Mouse (Mus musculus): Measurements from ENCODE around the gene Efemp2.

Gene Efemp2

DNA sequence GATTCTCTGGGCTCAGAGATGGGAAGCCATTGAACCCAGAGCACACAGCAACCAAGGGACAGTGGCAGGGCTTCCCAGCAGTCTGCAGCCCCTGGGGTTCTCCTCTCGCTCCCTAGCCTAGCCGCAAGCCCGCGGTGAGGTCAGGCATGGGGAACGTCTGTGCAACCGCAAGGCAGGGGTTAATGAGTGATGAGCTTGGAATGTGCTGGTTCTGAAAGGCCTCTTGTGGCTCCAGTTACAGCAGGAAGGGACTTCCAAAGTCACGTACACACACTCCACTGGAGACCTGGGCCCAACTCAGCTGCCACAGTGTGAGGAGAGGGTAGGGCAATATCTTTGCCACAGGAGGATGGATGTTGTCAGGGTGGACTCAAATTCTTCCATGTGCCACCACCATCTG is 28.8 kb upstream of the Efemp2 start:
- TF ChIP-seq GATA4 (IDR thresholded peaks at IDR 0.05; ENCODE audit: insufficient replicate concordance, low read length): no peak

DNA sequence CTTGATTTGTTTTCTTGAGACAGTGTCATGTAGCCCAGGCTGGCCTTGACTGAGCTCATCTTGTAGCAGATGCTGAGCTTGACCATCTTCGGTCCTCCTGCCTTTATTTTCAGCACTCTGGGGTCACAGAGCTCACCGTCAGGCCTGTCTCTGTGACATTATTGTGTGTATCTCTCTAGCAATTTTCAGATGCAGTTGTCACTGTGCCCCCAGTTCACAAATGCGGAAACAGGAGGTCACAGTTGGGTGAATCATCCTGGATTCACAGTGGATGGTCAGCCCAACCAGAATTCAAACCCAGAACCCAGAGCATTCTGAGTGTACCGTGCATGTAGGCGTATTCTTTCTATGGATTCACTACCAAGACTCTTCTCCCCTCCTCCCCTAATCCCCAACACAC is 28.0 kb upstream of the Efemp2 start:
- TF ChIP-seq GATA4 (IDR thresholded peaks at IDR 0.05; ENCODE audit: insufficient replicate concordance, low read length): no peak

DNA sequence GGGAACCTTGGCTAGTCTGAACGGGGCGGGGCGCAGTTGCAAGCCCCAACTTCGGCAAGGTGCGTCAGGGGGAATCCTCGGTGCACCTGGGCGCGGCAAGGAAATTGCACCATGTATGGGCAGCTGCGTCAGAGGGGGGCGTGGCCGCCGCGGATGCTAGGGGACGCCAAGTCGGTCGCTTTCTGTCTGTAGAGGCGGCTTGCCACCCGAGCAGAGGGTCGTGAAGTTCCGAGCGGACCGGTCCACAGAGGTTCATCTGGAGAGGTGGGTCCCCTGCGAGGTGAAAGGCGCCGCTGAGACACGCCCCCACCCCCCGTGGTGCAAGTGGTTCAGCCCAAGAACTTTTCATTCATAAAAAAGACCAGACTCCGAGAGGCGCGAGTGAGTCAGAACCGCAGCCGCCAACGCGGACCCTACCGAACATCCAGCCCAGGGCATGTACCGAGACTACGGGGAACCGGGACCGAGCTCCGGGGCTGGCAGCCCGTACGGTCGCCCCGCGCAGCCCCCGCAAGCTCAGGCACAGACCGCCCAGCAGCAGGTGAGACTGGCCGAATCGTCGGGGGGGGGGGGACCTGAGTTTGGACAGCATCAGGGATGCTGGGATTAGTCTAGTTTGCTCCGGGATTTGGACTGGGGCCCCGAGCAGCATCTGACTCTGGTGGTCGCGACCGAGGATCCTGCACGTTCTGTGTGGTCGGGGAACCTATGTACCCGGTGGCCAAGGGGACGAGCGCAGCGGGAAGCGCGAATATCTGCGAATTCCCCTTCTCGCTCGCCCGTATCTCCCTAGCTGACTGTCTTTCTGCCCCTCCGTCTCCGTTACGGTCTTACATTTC is 26.0 kb upstream of the Efemp2 start, which contains the start of gene Fosl1:
Gene Fosl1 (plus strand): TSS at position 33 of the 839 bp plus-strand sequence.
- no peak for TF ChIP-seq GATA4 (IDR thresholded peaks at IDR 0.05; ENCODE audit: insufficient replicate concordance, low read length)

DNA sequence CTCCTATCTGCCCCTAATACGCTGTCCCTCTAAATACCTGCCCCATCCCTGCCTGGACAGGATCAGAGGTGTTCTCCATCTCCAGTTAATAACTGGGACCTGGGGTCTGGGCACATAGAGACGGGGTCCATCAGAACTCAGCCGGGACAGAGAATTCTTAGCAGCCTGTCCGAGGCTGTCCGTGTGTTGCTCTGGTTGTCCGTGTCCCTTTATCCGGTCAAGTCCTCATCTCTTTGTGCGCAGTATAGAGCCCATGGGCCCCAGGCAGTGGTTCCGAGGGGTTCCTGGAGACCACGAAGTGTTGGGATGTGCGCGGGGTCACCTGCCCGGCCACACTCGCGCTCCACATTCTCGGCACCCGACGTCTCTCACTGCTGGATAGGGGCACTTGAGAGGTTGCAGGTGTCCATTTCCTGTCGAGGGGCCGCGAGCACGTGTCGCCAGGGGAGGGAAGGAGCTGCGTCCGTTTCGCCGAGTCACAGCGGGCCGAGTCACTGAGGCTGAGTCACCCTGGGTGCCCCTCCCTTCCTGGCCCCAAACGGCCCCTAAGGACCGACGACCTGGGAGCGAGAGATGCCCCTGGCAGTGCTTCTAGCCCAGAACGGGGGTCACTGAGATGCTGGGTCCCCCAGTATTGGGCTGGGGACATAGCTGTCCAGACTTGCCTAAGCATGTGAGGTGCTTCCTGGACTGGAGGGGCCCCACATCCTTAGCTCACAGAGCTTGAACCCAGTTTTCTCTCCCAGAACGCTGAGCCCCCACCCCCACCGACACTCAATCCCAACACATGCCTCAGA is 25.2 kb upstream of the Efemp2 start:
- no peak for TF ChIP-seq GATA4 (IDR thresholded peaks at IDR 0.05; ENCODE audit: insufficient replicate concordance, low read length)

DNA sequence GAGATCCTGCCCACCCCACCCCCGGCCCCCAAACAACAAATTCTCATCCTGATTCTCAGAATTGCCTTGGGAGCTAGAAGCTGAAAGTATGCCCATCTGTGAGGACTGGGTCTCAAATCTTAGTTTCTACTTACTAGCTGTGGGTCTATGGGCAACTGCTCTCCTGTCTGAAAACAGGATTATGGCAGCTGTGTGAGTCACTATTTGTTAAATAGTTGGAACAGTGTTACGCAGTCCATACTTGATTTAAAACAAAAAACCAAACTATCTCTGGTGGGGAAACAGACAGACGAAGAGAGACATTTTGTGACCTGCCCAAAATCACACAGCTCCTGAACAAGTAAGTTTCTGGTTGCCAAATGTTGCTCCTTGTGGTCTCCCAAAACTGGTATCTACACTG is 24.1 kb upstream of the Efemp2 start:
- TF ChIP-seq GATA4 (IDR thresholded peaks at IDR 0.05; ENCODE audit: insufficient replicate concordance, low read length): no peak

DNA sequence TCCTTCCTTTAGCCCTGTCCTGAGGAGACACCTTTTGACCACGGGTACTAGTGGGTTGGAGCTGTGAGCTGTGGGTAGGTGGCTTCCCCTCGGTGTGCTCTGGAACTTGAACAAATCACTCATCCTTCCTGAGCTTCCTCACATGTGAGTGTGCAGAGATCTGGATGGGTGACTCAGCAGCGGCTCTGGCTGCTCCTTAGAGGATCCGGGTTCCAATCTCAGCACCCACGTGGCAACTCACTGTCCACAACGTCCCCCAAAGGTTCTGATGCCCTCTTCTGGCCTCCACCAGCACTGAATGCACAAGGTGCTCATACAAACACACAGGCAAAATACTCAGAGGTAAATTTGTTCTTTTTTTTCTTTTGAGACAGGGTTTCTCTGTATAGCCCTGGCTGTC is 22.0 kb upstream of the Efemp2 start:
- TF ChIP-seq GATA4 (IDR thresholded peaks at IDR 0.05; ENCODE audit: insufficient replicate concordance, low read length): no peak

DNA sequence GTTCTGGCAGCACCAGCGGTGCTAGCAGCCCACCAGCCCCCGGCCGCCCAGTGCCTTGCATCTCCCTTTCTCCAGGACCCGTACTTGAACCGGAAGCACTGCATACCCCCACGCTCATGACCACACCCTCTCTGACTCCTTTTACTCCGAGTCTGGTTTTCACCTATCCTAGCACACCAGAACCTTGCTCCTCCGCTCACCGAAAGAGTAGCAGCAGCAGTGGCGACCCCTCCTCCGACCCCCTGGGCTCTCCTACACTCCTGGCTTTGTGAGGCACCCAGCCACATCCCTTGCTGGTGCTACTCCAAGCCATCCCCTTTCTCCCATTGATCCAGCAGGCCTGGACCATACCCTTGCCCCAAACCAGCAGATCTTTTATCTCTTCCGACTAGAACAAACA is 18.7 kb upstream of the Efemp2 start:
- no peak for TF ChIP-seq GATA4 (IDR thresholded peaks at IDR 0.05; ENCODE audit: insufficient replicate concordance, low read length)

DNA sequence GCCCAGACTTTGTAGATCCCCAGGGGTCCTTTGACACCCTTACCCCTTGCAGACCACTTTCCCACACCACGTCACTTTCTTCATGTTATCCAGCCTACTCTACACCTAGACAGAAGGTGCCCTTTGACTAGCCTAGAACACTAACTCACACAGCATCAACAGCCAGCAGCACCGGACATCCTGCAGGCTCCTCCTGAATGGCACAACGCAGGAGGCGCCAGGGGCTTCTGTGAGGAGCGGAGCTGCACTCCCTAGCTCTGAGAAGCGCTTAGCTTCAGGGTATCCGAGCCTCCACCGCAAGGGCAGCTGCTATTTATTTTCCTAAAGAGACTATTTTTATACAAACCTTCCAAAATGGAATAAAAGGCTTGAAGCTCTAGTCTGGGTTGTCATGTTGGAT is 18.2 kb upstream of the Efemp2 start:
- TF ChIP-seq GATA4 (IDR thresholded peaks at IDR 0.05; ENCODE audit: insufficient replicate concordance, low read length): no peak

DNA sequence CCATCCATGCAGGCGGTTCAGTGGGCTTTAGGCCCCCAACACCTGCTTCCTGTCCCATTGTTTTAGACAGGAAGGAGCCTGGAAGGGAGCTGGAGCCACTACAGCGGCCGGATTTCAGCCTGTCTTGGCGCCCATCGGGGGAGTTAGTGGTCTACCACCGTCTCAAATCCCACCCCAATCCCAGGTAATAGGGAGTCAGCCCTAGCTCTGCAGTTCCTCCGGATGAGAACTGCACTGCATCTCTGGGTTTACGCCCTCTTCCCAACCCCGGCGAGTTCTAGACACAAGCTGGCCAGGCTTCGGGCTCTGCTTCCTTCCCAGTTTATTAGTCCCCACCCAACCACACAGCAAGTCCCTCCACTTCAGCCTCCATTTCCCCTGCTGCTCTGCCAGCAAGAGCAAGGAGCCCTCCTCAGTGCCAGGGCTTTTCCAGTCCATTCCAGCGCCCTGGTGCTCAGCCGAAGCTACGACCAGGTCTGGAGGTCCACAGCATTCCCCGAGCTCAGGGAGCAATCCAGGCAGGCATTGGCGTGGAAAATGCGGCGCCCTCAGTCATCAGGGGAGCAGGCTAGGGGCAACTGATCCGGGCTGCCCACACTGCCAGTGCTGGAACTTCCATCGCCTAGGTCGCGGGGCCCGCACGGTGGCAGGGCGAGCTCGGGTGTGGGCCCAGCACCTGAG is 17.4 kb upstream of the Efemp2 start:
- TF ChIP-seq GATA4 (IDR thresholded peaks at IDR 0.05; ENCODE audit: insufficient replicate concordance, low read length): no peak

DNA sequence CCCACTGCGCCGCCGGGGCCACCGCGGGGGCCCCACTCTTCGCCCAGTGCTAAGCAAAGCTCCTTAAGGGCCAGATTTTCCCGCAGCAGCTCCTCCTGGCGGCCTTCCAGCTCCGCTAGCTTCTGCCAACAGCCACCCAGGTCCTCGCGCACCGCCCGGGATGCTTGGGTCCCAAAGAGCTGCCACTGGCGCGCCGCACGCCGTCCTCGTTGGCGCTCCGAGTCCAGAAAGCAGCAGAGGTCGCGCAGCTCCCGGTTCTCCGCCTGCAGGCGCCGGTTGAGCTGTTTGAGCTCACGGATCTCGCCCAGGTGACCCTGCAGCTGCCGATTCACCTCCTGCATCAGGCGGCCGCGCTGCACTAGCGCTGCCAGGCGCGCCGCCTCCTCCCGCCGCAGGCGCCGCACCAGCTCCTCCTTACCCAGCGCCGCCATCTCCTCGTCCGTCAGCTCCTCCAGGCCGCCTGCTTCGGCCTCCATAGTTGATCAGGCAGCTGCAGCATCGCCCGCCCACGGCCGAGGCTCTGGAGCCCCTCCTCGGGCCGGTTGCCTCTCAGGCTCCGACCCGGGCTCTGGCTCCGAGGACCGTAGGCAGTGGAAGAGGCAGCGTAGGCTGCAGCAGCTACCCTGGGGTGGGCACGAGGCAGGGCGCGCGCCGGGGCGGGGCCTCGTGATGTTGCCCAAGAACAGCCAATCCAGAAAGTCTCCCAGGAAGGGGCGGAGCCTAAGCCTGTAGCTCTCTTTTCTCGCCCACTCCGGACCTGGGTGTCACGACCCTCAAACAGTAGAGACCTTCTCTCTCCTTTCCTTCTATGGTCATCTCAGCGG is 16.6 kb upstream of the Efemp2 start:
- no peak for TF ChIP-seq GATA4 (IDR thresholded peaks at IDR 0.05; ENCODE audit: insufficient replicate concordance, low read length)

DNA sequence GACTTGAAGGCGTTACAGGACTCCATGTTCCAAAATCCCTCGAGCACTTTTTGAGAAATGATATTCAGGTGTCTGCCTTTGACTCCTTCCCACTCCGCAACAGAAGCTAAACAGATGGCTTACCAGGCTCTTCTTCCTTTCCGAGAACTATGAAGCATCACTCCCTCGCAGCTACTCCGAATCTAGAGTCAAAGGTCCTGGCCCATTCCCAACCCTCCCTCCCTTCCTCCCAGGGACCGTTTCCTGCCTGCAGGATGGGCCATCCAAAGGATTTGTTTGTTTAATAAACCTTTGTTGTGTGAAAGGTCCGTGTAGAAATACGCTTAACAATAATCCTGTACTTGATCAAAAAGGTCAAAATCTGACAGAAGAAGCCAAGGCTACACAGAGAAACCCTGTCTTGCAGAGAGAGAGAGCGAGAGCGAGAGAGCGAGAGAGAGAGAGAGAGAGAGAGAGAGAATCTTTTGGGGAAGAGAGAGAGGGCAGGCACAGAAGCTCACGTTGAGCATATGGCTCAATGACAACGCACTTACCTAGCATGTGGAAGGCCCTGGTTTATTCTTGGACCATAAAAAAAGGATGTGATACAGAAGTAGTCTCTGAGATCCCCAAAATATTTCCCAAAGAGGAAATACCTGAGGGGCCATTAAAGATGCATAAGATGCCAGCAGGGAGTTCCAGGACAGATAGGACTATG is 15.9 kb upstream of the Efemp2 start, which contains the start of gene Ccdc85b:
Gene Ccdc85b (minus strand): TSS at position 149 of the 697 bp plus-strand sequence.
- no peak; the same call in 1 of the 2 replicates for TF ChIP-seq GATA4 (IDR thresholded peaks at IDR 0.05; ENCODE audit: insufficient replicate concordance, low read length)

DNA sequence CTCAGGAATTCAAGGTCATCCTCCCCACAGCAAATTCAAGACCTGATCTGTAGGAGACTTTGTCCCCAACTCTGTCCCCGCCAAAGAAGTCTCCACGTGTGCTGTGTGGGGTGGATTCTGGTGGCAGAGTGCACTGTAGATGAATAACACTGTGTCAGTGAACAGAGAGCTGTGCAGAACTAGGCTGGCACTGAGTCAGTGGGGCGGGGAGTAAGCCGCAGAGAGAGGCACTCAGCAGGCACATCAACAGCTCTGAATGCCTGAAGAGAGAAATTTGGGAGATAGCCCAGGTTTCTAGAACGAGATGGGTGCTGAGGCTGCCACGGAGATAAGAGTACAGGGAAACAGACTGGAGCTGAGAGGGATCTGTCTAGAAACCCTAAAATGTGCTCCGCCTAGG is 14.7 kb upstream of the Efemp2 start:
- no peak for TF ChIP-seq GATA4 (IDR thresholded peaks at IDR 0.05; ENCODE audit: insufficient replicate concordance, low read length)

DNA sequence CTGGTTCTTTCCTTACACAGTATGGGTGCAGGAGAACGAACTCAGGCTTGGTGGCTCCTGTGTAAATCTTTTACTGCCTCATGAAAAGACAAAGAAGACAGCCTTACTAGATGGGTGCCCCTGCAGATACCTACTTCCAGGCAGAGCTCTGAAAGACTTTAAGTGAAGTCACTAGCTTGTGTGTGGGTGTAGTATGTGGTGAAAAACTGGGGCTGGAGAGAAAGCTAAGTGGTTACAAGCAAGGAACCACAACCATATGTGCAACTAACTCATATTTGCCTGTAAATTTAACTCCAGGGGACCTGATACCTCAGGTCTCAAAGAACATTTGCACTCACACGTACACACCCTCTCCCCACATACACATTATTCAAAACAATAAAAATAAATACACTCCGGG is 13.9 kb upstream of the Efemp2 start:
- TF ChIP-seq GATA4 (IDR thresholded peaks at IDR 0.05; ENCODE audit: insufficient replicate concordance, low read length): no peak

DNA sequence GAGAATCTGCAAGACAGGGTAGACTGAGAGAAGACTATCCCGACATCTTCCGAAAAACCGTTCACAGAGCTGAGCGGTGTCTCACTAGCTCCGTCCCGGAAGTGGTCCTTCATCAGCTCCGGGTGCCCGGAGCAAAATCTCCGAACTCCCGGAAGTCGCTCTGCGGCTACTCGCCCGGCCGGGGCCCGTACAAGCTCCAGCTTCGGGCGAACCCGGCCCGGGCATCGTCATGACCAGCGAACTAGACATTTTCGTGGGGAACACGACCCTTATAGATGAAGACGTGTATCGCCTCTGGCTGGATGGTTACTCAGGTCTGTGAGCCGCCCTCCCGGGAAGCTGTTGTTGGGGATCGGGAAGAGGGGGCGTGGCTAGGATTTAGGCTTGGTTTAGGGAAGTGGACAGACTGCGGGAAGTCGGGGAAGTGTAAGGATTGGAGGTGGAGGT is 13.3 kb upstream of the Efemp2 start, which contains the start of gene Fibp:
Gene Fibp (plus strand): TSS at position 151 of the 447 bp plus-strand sequence.
- peak; percentile 34; the same call in 1 of the 2 replicates for TF ChIP-seq GATA4 (IDR thresholded peaks at IDR 0.05; ENCODE audit: insufficient replicate concordance, low read length)

Data from liver, adult (tissue).